Mouse (Mus musculus) embryonic fibroblast, embryonic 13.5 days (primary cell): ENCODE data around the gene Pradc1.

Experiments used
- CTCF ChIP-seq: IDR thresholded peaks from 2 replicates; pipeline ENCODE4 v1.5.1; 2011; ENCODE audit warnings: mild to moderate bottlenecking, control low read depth, low read length, moderate library complexity, borderline replicate concordance; ENCODE audit not compliant: insufficient read depth
- POLR2A ChIP-seq: IDR thresholded peaks from 2 replicates; pipeline ENCODE4 v1.6.1; 2011; ENCODE audit warnings: low read depth, mild to moderate bottlenecking, control low read depth, low read length, moderate library complexity

DNA sequence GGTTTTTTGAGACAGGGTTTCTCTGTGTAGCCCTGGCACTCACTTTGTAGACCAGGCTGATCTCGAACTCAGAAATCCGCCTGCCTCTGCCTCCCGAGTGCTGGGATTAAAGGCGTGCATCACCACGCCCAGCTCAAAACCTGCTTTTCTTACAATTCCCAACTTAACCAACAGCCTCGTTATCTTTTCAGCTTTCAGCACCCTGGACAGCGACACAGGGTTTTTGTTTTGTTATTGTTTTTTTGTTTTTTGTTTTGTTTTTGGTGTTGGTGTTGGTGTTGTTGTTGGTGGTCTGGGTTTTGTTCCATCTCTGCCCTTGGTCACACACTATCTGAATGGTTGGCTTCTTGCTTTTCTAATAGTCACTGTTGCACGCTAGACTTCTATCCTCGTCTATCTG is 46.4 kb upstream of the Pradc1 start:
- TF ChIP-seq CTCF: no peak
- no peak for TF ChIP-seq POLR2A
